Mouse (Mus musculus) left cerebral cortex, adult 2 months (tissue): Measurements from ENCODE around the gene Sh2d5. TPM values are rescaled to one million over a fixed set of nuclear protein-coding genes. Genes with fewer than 3 reads are reported as not detected.

Experiments
- DNase-seq, 2 experiments: peaks; one replicate each; pipeline ENCODE4 v3.0.0; 2021 to 2022; ENCODE audit warnings: low spot score in 2 of 2, mixed read lengths in 1 of 2; ENCODE audit errors: extremely low spot score in 1 of 2
- H3K27ac ChIP-seq: fragments of 200-600 bp; 2 replicates; pipeline ENCODE4 v1.8.1; 2022
- H3K4me3 ChIP-seq: fragments of 200-600 bp; 2 replicates; pipeline ENCODE4 v1.8.1; 2022
- CTCF ChIP-seq: fragments of 200-600 bp; IDR thresholded peaks from 2 replicates; pipeline ENCODE4 v1.8.1; 2022; ENCODE audit warnings: antibody characterized with exemption, mild to moderate bottlenecking, moderate library complexity
- intact Hi-C: fragments of 180-260 bp; cut with DNase I; formaldehyde crosslinking; loops from one replicate; pipeline ENCODE4 v1.15.1; 2025
- long read RNA-seq, 2 experiments: library from polyadenylated mRNA; stranded (forward); transcript quantifications; one replicate each; pipeline ENCODE4 v2.0.0; 2021; ENCODE audit warnings: borderline mapping rate in 2 of 2
- total RNA-seq, 2 experiments: library from RNA; stranded (reverse); gene quantifications; 2 replicates each; pipeline ENCODE4 v1.2.3; 2021

Sh2d5 gene
- total RNA-seq = 10 to 100 TPM; 68.9 to 75.7 TPM
- long read RNA-seq, experiment 1, transcript Sh2d5-202 (10 exons, 3,512 nt) = major isoform, 61 of 131 reads
- long read RNA-seq, experiment 1, partial matches to known transcripts = 12 of 131 reads
- long read RNA-seq, experiment 1, other reads (novel, unspliced or antisense) = 55 of 131 reads
- long read RNA-seq, experiment 2, transcript Sh2d5-202 (10 exons, 3,512 nt) = major isoform, 29 of 102 reads
- long read RNA-seq, experiment 2, transcript Sh2d5-201 (11 exons, 3,529 nt) = minor isoform, 6 of 102 reads
- long read RNA-seq, experiment 2, partial matches to known transcripts = 19 of 102 reads
- long read RNA-seq, experiment 2, other reads (novel, unspliced or antisense) = 47 of 102 reads

- intact Hi-C loops = loop anchor here (1.0 kb wide), 1 partner anchor 22 kb away; no protein-coding TSS in a partner anchor
- peak; percentile 92 to 93 for DNase-seq
- TF ChIP-seq CTCF = no peak
- Histone ChIP-seq H3K4me3 (peak within 1 kb of the TSS; percentile 80), H3K27ac (peak within 1 kb of the TSS; percentile 94)
These were observed at the start of gene Sh2d5, which contains the start of gene Kif17 for GRCm38 (mm10) chr4:138250088-138250960. Sh2d5 (plus strand) TSS chr4:138250403. Kif17 (plus strand) TSS chr4:138250435.

GRCm38 (mm10) chr4:138200769-138201168 lies 49.4 kb upstream of the Sh2d5 start:
- TF ChIP-seq CTCF = no peak
- no peak overlapping the region for H3K4me3 ChIP-seq
- no peak for DNase-seq
- no peak overlapping the region for H3K27ac ChIP-seq
- intact Hi-C loops = no loop called here

- Histone ChIP-seq H3K4me3 (no peak overlapping the region), H3K27ac (no peak overlapping the region)
- intact Hi-C loops = no loop called here
- TF ChIP-seq CTCF = no peak
- no peak for DNase-seq
These were observed 48.5 kb upstream of the Sh2d5 start for GRCm38 (mm10) chr4:138201696-138202095.

GRCm38 (mm10) chr4:138210116-138210515 lies 40.1 kb upstream of the Sh2d5 start:
- intact Hi-C loops = no loop called here
- no peak overlapping the region for H3K4me3 ChIP-seq
- no peak overlapping the region for H3K27ac ChIP-seq
- no peak for TF ChIP-seq CTCF
- DNase-seq = no peak

GRCm38 (mm10) chr4:138213861-138214260 lies 36.3 kb upstream of the Sh2d5 start:
- Histone ChIP-seq H3K27ac (no peak overlapping the region), H3K4me3 (no peak overlapping the region)
- intact Hi-C loops = no loop called here
- no peak for DNase-seq
- TF ChIP-seq CTCF = no peak

GRCm38 (mm10) chr4:138215671-138216199 lies 34.5 kb upstream of the Sh2d5 start:
- no peak for TF ChIP-seq CTCF
- peak overlapping the region; percentile 98 for H3K27ac ChIP-seq
- peak overlapping the region; percentile 98 for H3K4me3 ChIP-seq
- no peak for DNase-seq
- intact Hi-C loops = no loop called here

GRCm38 (mm10) chr4:138216200-138216890 lies 33.9 kb upstream of the Sh2d5 start, which contains the start of gene Hp1bp3:
Hp1bp3 (plus strand) TSS chr4:138216296.
- TF ChIP-seq CTCF = no peak
- H3K4me3 ChIP-seq = peak within 1 kb of the TSS; percentile 98
- peak; percentile 65 to 82 for DNase-seq
- H3K27ac ChIP-seq = peak within 1 kb of the TSS; percentile 98
- intact Hi-C loops = no loop called here

GRCm38 (mm10) chr4:138216891-138217392 lies 33.3 kb upstream of the Sh2d5 start:
- peak overlapping the region; percentile 98 for H3K4me3 ChIP-seq
- intact Hi-C loops = no loop called here
- TF ChIP-seq CTCF = no peak
- DNase-seq = peak; percentile 98
- peak overlapping the region; percentile 98 for H3K27ac ChIP-seq

- peak in 1 of 2 experiments; percentile 48 for DNase-seq
- H3K27ac ChIP-seq = peak overlapping the region; percentile 95
- no peak for TF ChIP-seq CTCF
- H3K4me3 ChIP-seq = peak overlapping the region; percentile 98
- intact Hi-C loops = no loop called here
These were observed 32.8 kb upstream of the Sh2d5 start for GRCm38 (mm10) chr4:138217441-138217840.

GRCm38 (mm10) chr4:138217951-138218685 lies 32.1 kb upstream of the Sh2d5 start:
- no peak for TF ChIP-seq CTCF
- intact Hi-C loops = no loop called here
- Histone ChIP-seq H3K4me3 (peak overlapping the region; percentile 98), H3K27ac (peak overlapping the region; percentile 95)
- DNase-seq = no peak
